Mouse (Mus musculus) lung, embryonic 16.5 days (tissue): ENCODE measurements around the gene Ubl7. TPM values are rescaled to one million over a fixed set of nuclear protein-coding genes. Genes with fewer than 3 reads are reported as not detected.

Experiments used
- ATAC-seq: fragments of 200-750 bp; cut with Nextera tagmentation; 2 replicates; pipeline ENCODE4 v1.8.0; 2017; ENCODE audit warnings: low read depth, mild to moderate bottlenecking, moderate library complexity
- H3K27ac ChIP-seq: fragments of 300-500 bp; sonication (generic); 2 replicates; pipeline ENCODE4 v1.5.1; 2014; ENCODE audit warnings: mild to moderate bottlenecking, control low read depth, low read length
- H3K27me3 ChIP-seq: fragments of 300-500 bp; sonication (generic); 2 replicates; pipeline ENCODE4 v1.6.1; 2014; ENCODE audit warnings: low read depth, low read length, mixed read lengths; ENCODE audit not compliant: control insufficient read depth, insufficient read depth
- H3K36me3 ChIP-seq: fragments of 300-500 bp; sonication (generic); 2 replicates; pipeline ENCODE4 v1.6.1; 2014; ENCODE audit warnings: low read length; ENCODE audit not compliant: control insufficient read depth, insufficient read depth
- H3K4me1 ChIP-seq: fragments of 300-500 bp; sonication (generic); replicated peaks from 2 replicates; pipeline ENCODE4 v1.6.1; 2014; ENCODE audit warnings: low read length, mixed read lengths; ENCODE audit not compliant: control insufficient read depth, insufficient read depth
- H3K4me2 ChIP-seq: fragments of 300-500 bp; sonication (generic); 2 replicates; pipeline ENCODE4 v1.6.1; 2014; ENCODE audit warnings: low read depth, low read length, control low read depth
- H3K4me3 ChIP-seq: fragments of 300-500 bp; sonication (generic); 2 replicates; pipeline ENCODE4 v1.5.1; 2014; ENCODE audit warnings: mild to moderate bottlenecking, low read length, control low read depth
- H3K9ac ChIP-seq: fragments of 300-500 bp; sonication (generic); 2 replicates; pipeline ENCODE4 v1.6.1; 2014; ENCODE audit warnings: low read length, control low read depth
- H3K9me3 ChIP-seq: fragments of 300-500 bp; sonication (generic); 2 replicates; pipeline ENCODE4 v1.6.1; 2016; ENCODE audit warnings: low read length; ENCODE audit not compliant: control insufficient read depth
- WGBS: fragments of 180-500 bp; shearing (Covaris S2); extraction: QIAGEN DNeasy Blood & Tissue Kit; methylation state at CpG from one replicate; pipeline ENCODE4 v1.1.7; 2014; 5-methylcytosine and 5-hydroxymethylcytosine counted together
- polyA plus RNA-seq: library from polyadenylated mRNA; unstranded; fragments of >200 nt; fragmentation: Nextera tagmentation; extraction: Ambion mirVana; gene quantifications from 2 replicates; pipeline ENCODE4 v1.2.1, GENCODE M21; 2015

Gene Ubl7
- polyA plus RNA-seq, 1 experiment from 2014 or later, result 112 TPM

- 73% methylated on average over 5 of the region's 5 CpGs for WGBS
- H3K27me3 ChIP-seq, result no peaks in the 10 kb centered on the region
- H3K9me3 ChIP-seq, result no peaks in the 10 kb centered on the region
- ATAC-seq, result no peak
- H3K36me3 ChIP-seq, result no peaks in the 10 kb centered on the region
- no peak overlapping the region for H3K27ac ChIP-seq
- peaks cover 11% of the 10 kb centered on the region for H3K4me1 ChIP-seq
- no peak overlapping the region for H3K9ac ChIP-seq
- no peak overlapping the region for H3K4me3 ChIP-seq
- H3K4me2 ChIP-seq, result no peak overlapping the region
These were observed 63.4 kb downstream of the Ubl7 start for GRCm38 (mm10) chr9:57974221-57974620.

- 75% methylated on average over 5 of the region's 5 CpGs for WGBS
- H3K27ac ChIP-seq, result no peak overlapping the region
- no peaks in the 10 kb centered on the region for H3K36me3 ChIP-seq
- no peak overlapping the region for H3K4me2 ChIP-seq
- no peaks in the 10 kb centered on the region for H3K9me3 ChIP-seq
- ATAC-seq, result no peak
- H3K4me1 ChIP-seq, result peaks cover 11% of the 10 kb centered on the region
- no peaks in the 10 kb centered on the region for H3K27me3 ChIP-seq
- no peak overlapping the region for H3K9ac ChIP-seq
- no peak overlapping the region for H3K4me3 ChIP-seq
These were observed 64.5 kb downstream of the Ubl7 start for GRCm38 (mm10) chr9:57975200-57975821.

GRCm38 (mm10) chr9:57978025-57978424 lies 67.2 kb downstream of the Ubl7 start:
- 53% methylated on average over 6 of the region's 6 CpGs for WGBS

GRCm38 (mm10) chr9:57978858-57979257 lies 68.1 kb downstream of the Ubl7 start:
- Histone ChIP-seq H3K4me1 (no peaks in the 10 kb centered on the region), H3K4me2 (no peak overlapping the region), H3K27ac (no peak overlapping the region), H3K9ac (no peak overlapping the region), H3K36me3 (no peaks in the 10 kb centered on the region), H3K27me3 (no peaks in the 10 kb centered on the region), H3K9me3 (no peaks in the 10 kb centered on the region), H3K4me3 (no peak overlapping the region)
- WGBS, result 53% methylated on average over 3 of the region's 3 CpGs
- no peak for ATAC-seq

More at GRCm38 (mm10) chr9:57978025-57978424, 67.2 kb downstream of the Ubl7 start:
- no peak overlapping the region for H3K9ac ChIP-seq
- no peak for ATAC-seq
- peaks cover 3% of the 10 kb centered on the region for H3K4me1 ChIP-seq
- H3K9me3 ChIP-seq, result no peaks in the 10 kb centered on the region
- no peaks in the 10 kb centered on the region for H3K36me3 ChIP-seq
- no peak overlapping the region for H3K4me3 ChIP-seq
- no peaks in the 10 kb centered on the region for H3K27me3 ChIP-seq
- H3K4me2 ChIP-seq, result no peak overlapping the region
- H3K27ac ChIP-seq, result no peak overlapping the region

Other genes starting within 250 kb of the Ubl7 start
- not detected in 2 replicates for gene Cyp1a2, start 227.3 kb upstream of the Ubl7 start, polyA plus RNA-seq
- 0.13 TPM in 1 of 2 replicates, not detected in the other for gene Cyp1a1, start 223.1 kb upstream of the Ubl7 start, polyA plus RNA-seq
- 31.1 TPM in 2 replicates for gene Edc3, start 202.4 kb upstream of the Ubl7 start, polyA plus RNA-seq
- gene Clk3, start 145.1 kb upstream of the Ubl7 start, polyA plus RNA-seq, result 76.6 and 89.5 TPM in 2 replicates
- 4.3 and 4.9 TPM in 2 replicates for gene Arid3b, start 74.2 kb upstream of the Ubl7 start, polyA plus RNA-seq
- 0.74 and 0.93 TPM in 2 replicates for gene Sema7a, start 29.1 kb downstream of the Ubl7 start, polyA plus RNA-seq
- gene Cyp11a1, start 95.4 kb downstream of the Ubl7 start, polyA plus RNA-seq, result 0.58 and 0.74 TPM in 2 replicates
- 1.0 TPM in 2 replicates for gene Stra6, start 152.8 kb downstream of the Ubl7 start, polyA plus RNA-seq
- gene Ccdc33, start 207.8 kb downstream of the Ubl7 start, polyA plus RNA-seq, result 0.68 and 1.4 TPM in 2 replicates